Comparison of ENCODE assay signal across 24 mouse cellular contexts in the genomic region with DNA sequence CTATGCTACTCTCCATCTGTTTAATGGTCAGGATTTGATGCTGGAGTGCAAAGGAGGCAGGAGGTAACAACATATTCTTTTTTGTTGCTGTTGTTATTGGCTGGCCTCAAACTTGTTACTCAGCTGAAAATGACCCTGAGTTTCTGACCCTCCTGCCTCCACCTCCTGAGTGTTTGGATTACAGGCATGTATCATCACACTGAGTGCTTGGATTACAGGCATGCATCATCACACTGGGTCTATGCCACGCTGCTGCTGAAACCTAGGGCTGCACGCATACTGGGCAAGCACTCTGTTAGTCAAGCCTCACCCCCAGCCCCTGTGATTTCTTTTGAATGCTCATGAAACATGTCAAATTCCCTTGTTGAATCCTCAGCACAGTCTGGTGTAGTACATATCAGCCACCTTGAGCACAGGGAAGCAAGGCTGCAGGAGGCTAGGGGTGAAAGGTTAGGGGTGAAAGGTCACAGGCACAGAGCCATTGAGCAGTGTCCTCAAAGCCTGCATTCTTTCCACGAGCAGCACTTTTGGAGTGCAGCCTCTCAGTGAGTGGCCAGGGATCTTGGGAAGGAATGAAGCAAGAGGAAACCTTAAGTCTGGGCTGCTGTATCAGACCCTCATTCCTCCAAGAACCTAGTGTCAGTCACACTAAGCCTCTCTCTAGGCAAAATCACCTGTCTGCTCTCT. TPM values are rescaled to one million over a fixed set of nuclear protein-coding genes. Genes with fewer than 3 reads are reported as not detected.
DNase-seq lines count a peak whose midpoint lies in the region; ATAC-seq lines count a peak whose summit lies in the region.
"Had no signal": no experiment of that assay in that cellular context is flagged by ENCODE, and none has a peak within 500 bp of the region (broad histone marks: within the 10 kb centered on the region; RNA-seq: fewer than 3 reads in every experiment).

No protein-coding gene starts in this region.

- H3K4me1 ChIP-seq in kidney, embryonic 16.5 days (ENCODE audit: insufficient read depth, low read length) = no peaks in the 10 kb centered on the region
- peaks cover 13% of the 10 kb centered on the region; the same call in 1 of the 2 replicates for H3K4me1 ChIP-seq in kidney, embryonic 15.5 days
- H3K4me1 ChIP-seq in neural tube, embryonic 11.5 days (ENCODE audit: control insufficient read depth, insufficient read depth, low read length) = peaks cover 2% of the 10 kb centered on the region; the same call in 1 of the 2 replicates

- H3K4me2 ChIP-seq in kidney, embryonic 16.5 days (replicated peaks; ENCODE audit: low read depth, low read length) = no peak overlapping the region
- H3K4me2 ChIP-seq in kidney, embryonic 15.5 days = no peak overlapping the region
- no peak overlapping the region for H3K4me2 ChIP-seq in neural tube, embryonic 11.5 days (ENCODE audit: low read depth)
- H3K4me2 ChIP-seq: heart, embryonic 12.5 days; hindbrain, embryonic 15.5 days; limb, embryonic 15.5 days; midbrain, embryonic 13.5 days had no signal

- no peaks in the 10 kb centered on the region for H3K9me3 ChIP-seq in kidney, embryonic 16.5 days (ENCODE audit: low read length)
- no peaks in the 10 kb centered on the region for H3K9me3 ChIP-seq in kidney, embryonic 15.5 days (replicated peaks)
- no peaks in the 10 kb centered on the region for H3K9me3 ChIP-seq in neural tube, embryonic 11.5 days (ENCODE audit: control insufficient read depth, low read length)
- H3K9me3 ChIP-seq: forebrain, embryonic 10.5 days; heart, embryonic 12.5 days; hindbrain, embryonic 15.5 days; limb, embryonic 15.5 days; midbrain, embryonic 13.5 days had no signal

- ATAC-seq in kidney, embryonic 16.5 days (ENCODE audit: low FRiP score, low TSS enrichment) = 0 out of 2 replicates have a peak, but pooled peaks have one; percentile 15
- no peak for ATAC-seq in kidney, embryonic 15.5 days (replicated peaks; ENCODE audit: low FRiP score)
- no peak for ATAC-seq in neural tube, embryonic 11.5 days (ENCODE audit: insufficient read depth, low FRiP score, low TSS enrichment)
- ATAC-seq: forebrain, postnatal 0 days; intestine, postnatal 0 days; midbrain, embryonic 13.5 days had no signal

- H3K36me3 ChIP-seq in kidney, embryonic 16.5 days (ENCODE audit: insufficient read depth, low read length) = no peaks in the 10 kb centered on the region
- no peaks in the 10 kb centered on the region for H3K36me3 ChIP-seq in kidney, embryonic 15.5 days
- H3K36me3 ChIP-seq in neural tube, embryonic 11.5 days (ENCODE audit: control insufficient read depth, insufficient read depth, low read length) = no peaks in the 10 kb centered on the region
- H3K36me3 ChIP-seq: forebrain, embryonic 10.5 days; heart, embryonic 12.5 days; hindbrain, embryonic 15.5 days; limb, embryonic 15.5 days; midbrain, embryonic 13.5 days had no signal

- H3K4me3 ChIP-seq in kidney, embryonic 16.5 days (ENCODE audit: low read length) = no peak overlapping the region
- H3K4me3 ChIP-seq in kidney, embryonic 15.5 days (replicated peaks) = no peak overlapping the region
- H3K4me3 ChIP-seq in neural tube, embryonic 11.5 days (ENCODE audit: low read depth, low read length) = no peak overlapping the region
- H3K4me3 ChIP-seq: forebrain, embryonic 10.5 days; heart, embryonic 12.5 days; hindbrain, embryonic 15.5 days; layer of hippocampus, adult 2 months; limb, embryonic 15.5 days; midbrain, embryonic 13.5 days had no signal

- no peak overlapping the region for H3K9ac ChIP-seq in kidney, embryonic 16.5 days (replicated peaks; ENCODE audit: low read length)
- no peak overlapping the region for H3K9ac ChIP-seq in kidney, embryonic 15.5 days
- no peak overlapping the region for H3K9ac ChIP-seq in neural tube, embryonic 11.5 days (ENCODE audit: low read length)
- H3K9ac ChIP-seq: forebrain, postnatal 0 days; heart, embryonic 12.5 days; hindbrain, embryonic 15.5 days; limb, embryonic 15.5 days; midbrain, embryonic 13.5 days had no signal

- no peaks in the 10 kb centered on the region for H3K27me3 ChIP-seq in kidney, embryonic 16.5 days (ENCODE audit: insufficient read depth, low read length)
- H3K27me3 ChIP-seq in kidney, embryonic 15.5 days = no peaks in the 10 kb centered on the region
- no peaks in the 10 kb centered on the region for H3K27me3 ChIP-seq in neural tube, embryonic 11.5 days (ENCODE audit: control insufficient read depth, insufficient read depth, low read length)
- H3K27me3 ChIP-seq: heart, embryonic 12.5 days; hindbrain, embryonic 15.5 days; limb, embryonic 15.5 days; midbrain, embryonic 13.5 days had no signal

- no peak overlapping the region for H3K27ac ChIP-seq in kidney, embryonic 16.5 days (ENCODE audit: low read length)
- no peak overlapping the region for H3K27ac ChIP-seq in kidney, embryonic 15.5 days
- no peak overlapping the region for H3K27ac ChIP-seq in neural tube, embryonic 11.5 days (ENCODE audit: low read depth, low read length)
- H3K27ac ChIP-seq: forebrain, embryonic 10.5 days; hindbrain, embryonic 15.5 days; layer of hippocampus, adult 2 months; limb, embryonic 15.5 days; midbrain, embryonic 13.5 days; stomach, postnatal 0 days had no signal

- peak; percentile 31 for DNase-seq in adrenal gland, postnatal 25 days
- DNase-seq in adrenal gland, adult 8-10 months = no peak
- peak; percentile 4 for DNase-seq in neural tube, embryonic 11.5 days (ENCODE audit: low spot score)
- no peak for DNase-seq in neural tube, embryonic 10.5 days (ENCODE audit: extremely low spot score, low spot score)
- no peak for DNase-seq in right cerebral cortex, postnatal 36 days (ENCODE audit: low spot score in 2 of 2)
- DNase-seq in gastrocnemius, adult 8-10 months (ENCODE audit: low spot score in 2 of 2) = no peak
- DNase-seq: B cell, adult 2 months; cerebellum, adult 8-10 months; forebrain, postnatal 0 days; heart, postnatal 14 days; kidney, postnatal 10 days; layer of hippocampus, postnatal 36 days; retina, postnatal 1 day; right cerebral cortex, postnatal 4 days had no signal

- WGBS in kidney, embryonic 16.5 days = 32% methylated on average over 3 of the region's 3 CpGs
- WGBS in kidney, embryonic 15.5 days = 32% methylated on average over 3 of the region's 3 CpGs
- WGBS in neural tube, embryonic 11.5 days = 50% methylated on average over 3 of the region's 3 CpGs

RNA-seq across cellular contexts. Expression of gene Smad3, which starts 52.2 kb away (rescaled TPM):
- 36.2 and 46.0 TPM in 2 replicates for total RNA-seq in adrenal gland, postnatal 25 days (2021)
- 10 to 100 TPM; 27.0 to 49.6 (median 37.1) TPM for total RNA-seq in adrenal gland, adult 8-10 months (2022)
- polyA plus RNA-seq in kidney, embryonic 16.5 days (2015; fragmentation: Nextera tagmentation; extraction: Ambion mirVana) = 27.8 and 27.9 TPM in 2 replicates
- 25.0 and 26.5 TPM in 2 replicates for polyA plus RNA-seq in kidney, embryonic 15.5 days (2015; fragmentation: Nextera tagmentation; extraction: Ambion mirVana)
- 15.2 and 17.6 TPM in 2 replicates for polyA plus RNA-seq in neural tube, embryonic 11.5 days (2014; fragmentation: Nextera tagmentation; extraction: Ambion mirVana)
- 10 to 100 TPM; 44.2 to 62.0 (median 46.1) TPM for total RNA-seq in gastrocnemius, adult 8-10 months (2022)

Comparison
In these comparisons a context has a peak if more than half of its experiments do, and no peak if none do; other contexts are left out.
1. DNase-seq: peak in adrenal gland, postnatal 25 days (single experiment) and neural tube, embryonic 11.5 days (single experiment); none in adrenal gland, adult 8-10 months (single experiment), neural tube, embryonic 10.5 days (single experiment), right cerebral cortex, postnatal 36 days (0 of 2) and gastrocnemius, adult 8-10 months (0 of 2).